Mouse (Mus musculus) layer of hippocampus, adult 6 months (tissue): ENCODE measurements around the gene Mier3. TPM values are rescaled to one million over a fixed set of nuclear protein-coding genes. Genes with fewer than 3 reads are reported as not detected.

ENCODE experiments used
- long read RNA-seq, 2 experiments: library from polyadenylated mRNA; unstranded; transcript quantifications; one replicate each; pipeline ENCODE4 v2.0.0; 2019 to 2020
- polyA plus RNA-seq: library from polyadenylated mRNA; unstranded; fragments of <200 nt; fragmentation: Nextera tagmentation; gene quantifications from 2 replicates; pipeline ENCODE4 v1.2.3, GENCODE M21; 2021

Mier3 gene
- polyA plus RNA-seq, result 6.4 and 6.7 TPM in 2 replicates
- long read RNA-seq, experiment 1, full-length matches to known transcripts, result 1 of 16 reads
- long read RNA-seq, experiment 1, partial matches to known transcripts, result 1 of 16 reads
- long read RNA-seq, experiment 1, other reads (novel, unspliced or antisense), result 14 of 16 reads
- long read RNA-seq, experiment 2, full-length matches to known transcripts, result 7 of 8 reads
- long read RNA-seq, experiment 2, partial matches to known transcripts, result 0 of 8 reads
- long read RNA-seq, experiment 2, other reads (novel, unspliced or antisense), result 1 of 8 reads

GRCm38 (mm10) chr13:111680679-111681078, at the start of gene Mier3:
Gene Mier3 (plus strand): TSS chr13:111680979.

Other genes starting within 250 kb of the Mier3 start
- 34.8 and 35.4 TPM in 2 replicates for gene Gpbp1, start 190.9 kb upstream of the Mier3 start, polyA plus RNA-seq
- not detected in 2 replicates for gene Gm49496, start 131.0 kb upstream of the Mier3 start, polyA plus RNA-seq
- not detected in 2 replicates for gene Gm10198, start 88.2 kb upstream of the Mier3 start, polyA plus RNA-seq
- gene Map3k1, start 128.0 kb downstream of the Mier3 start, polyA plus RNA-seq, result 2.1 and 6.9 TPM in 2 replicates